Mouse (Mus musculus) lung, adult 2 months (tissue): ENCODE measurements at regions not wholly inside any gene's neighbourhood (a gene's known extent, or its start where the extent isn't known, plus 50 kb on each side); places are given as distances from the start of the nearest gene placed in this dataset.

Experiments used
- CTCF ChIP-seq: fragments of 200-500 bp; IDR thresholded peaks from 2 replicates; pipeline ENCODE4 v1.5.1; 2011; ENCODE audit warnings: mild to moderate bottlenecking, low read length, control low read depth; ENCODE audit not compliant: insufficient read depth
- POLR2A ChIP-seq: fragments of 200-500 bp; IDR thresholded peaks from 2 replicates; pipeline ENCODE4 v1.6.1; 2011; ENCODE audit warnings: low read depth, mild to moderate bottlenecking, control low read depth, low read length, borderline replicate concordance; ENCODE audit errors: extremely low read depth

- no peak for TF ChIP-seq POLR2A
- TF ChIP-seq CTCF, result no peak
Measured at GRCm38 (mm10) chr17:88260176-88260575, 180.3 kb upstream of the Foxn2 start.
